Mouse (Mus musculus) testis, adult 2 months (tissue): Measurements from ENCODE around the gene U2af2.
A peak's percentile ranks its signal among the peaks of the same experiment; 100 is the strongest.

ENCODE experiments used
- CTCF ChIP-seq: fragments of 200-500 bp; IDR thresholded peaks from 2 replicates; pipeline ENCODE4 v1.5.1; 2012; ENCODE audit warnings: low read depth, mild to moderate bottlenecking, inconsistent platforms, low read length, moderate library complexity; ENCODE audit not compliant: control insufficient read depth, insufficient read depth, insufficient replicate concordance
- POLR2A ChIP-seq: fragments of 200-500 bp; IDR thresholded peaks from 2 replicates; pipeline ENCODE4 v1.6.1; 2012; ENCODE audit warnings: low read depth, mild to moderate bottlenecking, inconsistent platforms, low read length, moderate library complexity; ENCODE audit not compliant: control insufficient read depth

- TF ChIP-seq CTCF (no peak), POLR2A (peak; percentile 65)
These were observed 47.5 kb upstream of the U2af2 start, which contains the start of the genes Zfp524 and Fiz1 for GRCm38 (mm10) chr7:5014251-5015117.
